Mouse (Mus musculus) G1E (cell line): Measurements from ENCODE around the gene Gm29776.

Source experiments
- CTCF ChIP-seq: IDR thresholded peaks from 2 replicates; pipeline ENCODE4 v1.5.1; 2012; ENCODE audit warnings: low read depth, low read length, inconsistent platforms, mixed read lengths
- GATA1 ChIP-seq: IDR thresholded peaks from 2 replicates; pipeline ENCODE4 v1.6.1; 2012; ENCODE audit warnings: borderline replicate concordance, low read length, inconsistent platforms, mixed read lengths
- GATA2 ChIP-seq: IDR thresholded peaks from 2 replicates; pipeline ENCODE4 v1.6.1; 2012; ENCODE audit warnings: low read depth, low read length, inconsistent platforms, borderline replicate concordance
- POLR2AphosphoS5 ChIP-seq: IDR thresholded peaks from 2 replicates; pipeline ENCODE4 v1.6.1; 2012; ENCODE audit warnings: low read depth, low read length, inconsistent platforms; ENCODE audit not compliant: insufficient replicate concordance
- TAL1 ChIP-seq: conservative IDR thresholded peaks from 2 replicates; pipeline ENCODE4 v1.6.1; 2012; ENCODE audit warnings: low read depth, low read length, inconsistent platforms, mixed read lengths

GRCm38 (mm10) chr14:54650621-54651454 lies 47.8 kb downstream of the Gm29776 start:
- TF ChIP-seq GATA1 (no peak), CTCF (peak; percentile 73), POLR2AphosphoS5 (no peak), TAL1 (no peak), GATA2 (no peak)
